In genomic region chr9:64051241-64051640, GRCm38 (mm10) we compare ENCODE assay signal across 11 mouse cellular contexts. TPM values are rescaled to one million over a fixed set of nuclear protein-coding genes. Genes with fewer than 3 reads are reported as not detected.
A peak's percentile ranks its signal among the peaks of the same experiment; 100 is the strongest.
DNase-seq lines count a peak whose midpoint lies in the region; ATAC-seq and TF ChIP-seq lines count a peak whose summit lies in the region.
"Had no signal": no experiment of that assay in that cellular context is flagged by ENCODE, and none has a peak within 500 bp of the region (broad histone marks: within the 10 kb centered on the region; RNA-seq: fewer than 3 reads in every experiment).

No protein-coding gene starts in this region.

- H3K4me2 ChIP-seq in forebrain, embryonic 16.5 days (ENCODE audit: low read length) = no peak overlapping the region
- no peak overlapping the region for H3K4me2 ChIP-seq in hindbrain, postnatal 0 days (ENCODE audit: low read depth, low read length)
- H3K4me2 ChIP-seq in liver, postnatal 0 days (ENCODE audit: low read depth, low read length) = peak overlapping the region; percentile 70; the same call in 1 of the 2 replicates

- no peak overlapping the region for H3K4me3 ChIP-seq in forebrain, embryonic 10.5 days
- H3K4me3 ChIP-seq in forebrain, embryonic 16.5 days (replicated peaks; ENCODE audit: low read length) = no peak overlapping the region
- H3K4me3 ChIP-seq in hindbrain, embryonic 10.5 days = no peak overlapping the region
- no peak overlapping the region for H3K4me3 ChIP-seq in hindbrain, postnatal 0 days (ENCODE audit: low read length)
- no peak overlapping the region for H3K4me3 ChIP-seq in limb, embryonic 10.5 days
- no peak overlapping the region for H3K4me3 ChIP-seq in liver, postnatal 0 days (ENCODE audit: low read depth, low read length)
- H3K4me3 ChIP-seq: forebrain, embryonic 13.5 days had no signal

- H3K27me3 ChIP-seq in forebrain, embryonic 10.5 days (ENCODE audit: poor library complexity, severe bottlenecking) = peaks cover 34% of the 10 kb centered on the region
- no peaks in the 10 kb centered on the region for H3K27me3 ChIP-seq in forebrain, embryonic 16.5 days (replicated peaks; ENCODE audit: control insufficient read depth, insufficient read depth, low read length)
- peaks cover 38% of the 10 kb centered on the region for H3K27me3 ChIP-seq in hindbrain, embryonic 10.5 days (ENCODE audit: insufficient read depth, poor library complexity, severe bottlenecking)
- no peaks in the 10 kb centered on the region for H3K27me3 ChIP-seq in hindbrain, postnatal 0 days (ENCODE audit: insufficient read depth, low read length)
- H3K27me3 ChIP-seq in limb, embryonic 10.5 days (ENCODE audit: low read depth, poor library complexity, severe bottlenecking) = 0 out of 2 replicates have a peak, but pooled peaks cover 5% of the 10 kb centered on the region
- no peaks in the 10 kb centered on the region for H3K27me3 ChIP-seq in liver, postnatal 0 days (ENCODE audit: insufficient read depth, low read length)

- no peaks in the 10 kb centered on the region for H3K9me3 ChIP-seq in forebrain, embryonic 10.5 days
- no peaks in the 10 kb centered on the region for H3K9me3 ChIP-seq in forebrain, embryonic 16.5 days (ENCODE audit: control insufficient read depth, low read length)
- H3K9me3 ChIP-seq in hindbrain, embryonic 10.5 days = no peaks in the 10 kb centered on the region
- H3K9me3 ChIP-seq in hindbrain, postnatal 0 days (ENCODE audit: low read length) = no peaks in the 10 kb centered on the region
- no peaks in the 10 kb centered on the region for H3K9me3 ChIP-seq in limb, embryonic 10.5 days (replicated peaks)
- H3K9me3 ChIP-seq in liver, postnatal 0 days (ENCODE audit: low read length) = no peaks in the 10 kb centered on the region
- H3K9me3 ChIP-seq: forebrain, embryonic 13.5 days had no signal

- DNase-seq in forebrain, embryonic 10.5 days (ENCODE audit: extremely low spot score, low spot score) = no peak
- DNase-seq in hindbrain, embryonic 10.5 days (ENCODE audit: low spot score) = no peak
- DNase-seq in hindbrain, postnatal 0 days (ENCODE audit: low spot score) = no peak
- no peak for DNase-seq in limb, embryonic 10.5 days (ENCODE audit: low spot score)
- DNase-seq in liver, postnatal 0 days = no peak
- no peak for DNase-seq in cerebellum, adult 18-20 months
- DNase-seq in kidney, postnatal 36 days = no peak
- DNase-seq: cerebellum, adult 11 months had no signal

- TF ChIP-seq CTCF in hindbrain, postnatal 0 days (IDR thresholded peaks at IDR 0.05; ENCODE audit: low read depth) = no peak
- no peak for TF ChIP-seq CTCF in liver, postnatal 0 days (IDR thresholded peaks at IDR 0.05; ENCODE audit: low read depth)

- peak; percentile 84 for TF ChIP-seq EP300 in liver, postnatal 0 days (IDR thresholded peaks at IDR 0.05; ENCODE audit: low read depth)

- H3K9ac ChIP-seq in forebrain, embryonic 16.5 days (replicated peaks; ENCODE audit: low read depth, low read length) = no peak overlapping the region
- no peak overlapping the region for H3K9ac ChIP-seq in hindbrain, postnatal 0 days (replicated peaks; ENCODE audit: low read length)
- H3K9ac ChIP-seq in liver, postnatal 0 days (replicated peaks) = peak overlapping the region; percentile 57; the same call in 1 of the 2 replicates
- H3K9ac ChIP-seq: forebrain, embryonic 13.5 days had no signal

- 92% methylated on average over 2 of the region's 2 CpGs for WGBS in forebrain, embryonic 10.5 days
- WGBS in forebrain, embryonic 16.5 days = 89% methylated on average over 2 of the region's 2 CpGs
- 88% methylated on average over 2 of the region's 2 CpGs for WGBS in hindbrain, embryonic 10.5 days
- 90% methylated on average over 2 of the region's 2 CpGs for WGBS in hindbrain, postnatal 0 days
- WGBS in limb, embryonic 10.5 days = 91% methylated on average over 2 of the region's 2 CpGs
- WGBS in liver, postnatal 0 days (ENCODE audit: insufficient replicate concordance) = 51% methylated on average over 2 of the region's 2 CpGs

- no peak for ATAC-seq in forebrain, embryonic 16.5 days
- no peak for ATAC-seq in hindbrain, postnatal 0 days
- ATAC-seq in liver, postnatal 0 days = no peak
- ATAC-seq: activated CD4-positive, CD25-positive, alpha-beta regulatory T cell, adult 4 months; forebrain, embryonic 13.5 days had no signal

- peaks cover 45% of the 10 kb centered on the region for H3K4me1 ChIP-seq in forebrain, embryonic 10.5 days
- peaks cover 11% of the 10 kb centered on the region for H3K4me1 ChIP-seq in forebrain, embryonic 16.5 days (replicated peaks; ENCODE audit: control insufficient read depth, insufficient read depth, low read length)
- H3K4me1 ChIP-seq in hindbrain, embryonic 10.5 days (replicated peaks) = peaks cover 47% of the 10 kb centered on the region
- peaks cover 6% of the 10 kb centered on the region; the same call in 1 of the 2 replicates for H3K4me1 ChIP-seq in hindbrain, postnatal 0 days (ENCODE audit: insufficient read depth, low read length)
- H3K4me1 ChIP-seq in limb, embryonic 10.5 days = peaks cover 56% of the 10 kb centered on the region
- peaks cover 48% of the 10 kb centered on the region for H3K4me1 ChIP-seq in liver, postnatal 0 days (ENCODE audit: insufficient read depth)

- H3K36me3 ChIP-seq in forebrain, embryonic 10.5 days (replicated peaks) = no peaks in the 10 kb centered on the region
- no peaks in the 10 kb centered on the region for H3K36me3 ChIP-seq in forebrain, embryonic 16.5 days (ENCODE audit: control insufficient read depth, insufficient read depth)
- no peaks in the 10 kb centered on the region for H3K36me3 ChIP-seq in hindbrain, embryonic 10.5 days
- no peaks in the 10 kb centered on the region for H3K36me3 ChIP-seq in hindbrain, postnatal 0 days (ENCODE audit: insufficient read depth, low read length)
- no peaks in the 10 kb centered on the region for H3K36me3 ChIP-seq in limb, embryonic 10.5 days
- H3K36me3 ChIP-seq in liver, postnatal 0 days (replicated peaks; ENCODE audit: insufficient read depth, low read length) = no peaks in the 10 kb centered on the region

- H3K27ac ChIP-seq in forebrain, embryonic 10.5 days = peak overlapping the region; percentile 79; the same call in 1 of the 2 replicates
- no peak overlapping the region for H3K27ac ChIP-seq in forebrain, embryonic 16.5 days (ENCODE audit: low read length)
- H3K27ac ChIP-seq in hindbrain, embryonic 10.5 days = 0 out of 2 replicates have a peak overlapping the region, but pooled peaks have one; percentile 73
- no peak overlapping the region for H3K27ac ChIP-seq in hindbrain, postnatal 0 days
- peak overlapping the region; percentile 81; the same call in 1 of the 2 replicates for H3K27ac ChIP-seq in limb, embryonic 10.5 days
- peak overlapping the region; percentile 95 for H3K27ac ChIP-seq in liver, postnatal 0 days (ENCODE audit: low read depth)
- H3K27ac ChIP-seq: forebrain, embryonic 13.5 days had no signal

RNA-seq across cellular contexts. Expression of gene Smad6, which starts 29.4 kb away (rescaled TPM):
- polyA plus RNA-seq in forebrain, embryonic 10.5 days (2016; fragmentation: Nextera tagmentation; extraction: Ambion mirVana) = 3.6 and 3.7 TPM in 2 replicates
- 1.5 and 1.6 TPM in 2 replicates for polyA plus RNA-seq in forebrain, embryonic 16.5 days (2015; fragmentation: Nextera tagmentation; extraction: Ambion mirVana)
- polyA plus RNA-seq in hindbrain, embryonic 10.5 days (2016; fragmentation: Nextera tagmentation; extraction: Ambion mirVana) = 5.3 and 6.7 TPM in 2 replicates
- 11.9 and 13.2 TPM in 2 replicates for total RNA-seq in hindbrain, postnatal 0 days (2014; rRNA removed)
- 1.3 and 1.7 TPM in 2 replicates for polyA plus RNA-seq in hindbrain, postnatal 0 days (2015; fragmentation: Nextera tagmentation; extraction: Ambion mirVana)
- polyA plus RNA-seq in limb, embryonic 10.5 days (2016; fragmentation: Nextera tagmentation; extraction: Ambion mirVana) = 10.9 and 11.4 TPM in 2 replicates
- polyA plus RNA-seq in liver, postnatal 0 days (2015; fragmentation: Nextera tagmentation; extraction: Ambion mirVana) = 1.8 and 2.9 TPM in 2 replicates
- polyA plus RNA-seq: activated CD4-positive, CD25-positive, alpha-beta regulatory T cell, adult 4 months had no signal

Comparison
In these comparisons a context has a peak if more than half of its experiments do, and no peak if none do; other contexts are left out.
1. H3K27ac ChIP-seq: peak in forebrain, embryonic 10.5 days (single experiment), hindbrain, embryonic 10.5 days (single experiment), limb, embryonic 10.5 days (single experiment) and liver, postnatal 0 days (single experiment); none in forebrain, embryonic 16.5 days (single experiment) and hindbrain, postnatal 0 days (single experiment).